Mouse (Mus musculus): Measurements from ENCODE around the gene Zdhhc17. TPM values are rescaled to one million over a fixed set of nuclear protein-coding genes. Genes with fewer than 3 reads are reported as not detected.

The Zdhhc17 gene
- polyA plus RNA-seq, 1 experiment from 2014 or later, result 34.9 TPM

- no peak overlapping the region for H3K9ac ChIP-seq (replicated peaks)
- no peak for ATAC-seq (ENCODE audit: insufficient number of reproducible peaks, insufficient read depth, low FRiP score, low TSS enrichment, low read depth)
- H3K9me3 ChIP-seq, result no peaks in the 10 kb centered on the region
- H3K36me3 ChIP-seq, result peaks cover 67% of the 10 kb centered on the region
- no peaks in the 10 kb centered on the region for H3K27me3 ChIP-seq
- no peaks in the 10 kb centered on the region for H3K4me1 ChIP-seq (replicated peaks)
- no peak overlapping the region for H3K4me3 ChIP-seq (replicated peaks)
- 80% methylated on average over 4 of the region's 4 CpGs for WGBS
- no peak overlapping the region for H3K27ac ChIP-seq
- H3K4me2 ChIP-seq, result no peak overlapping the region
Measured at GRCm38 (mm10) chr10:110951748-110952147, 58.2 kb downstream of the Zdhhc17 start.

- no peaks in the 10 kb centered on the region for H3K4me1 ChIP-seq (replicated peaks)
- no peak overlapping the region for H3K4me3 ChIP-seq (replicated peaks)
- H3K4me2 ChIP-seq, result no peak overlapping the region
- no peaks in the 10 kb centered on the region for H3K27me3 ChIP-seq
- peaks cover 67% of the 10 kb centered on the region for H3K36me3 ChIP-seq
- H3K9ac ChIP-seq (replicated peaks), result no peak overlapping the region
- H3K27ac ChIP-seq, result no peak overlapping the region
- no peak for ATAC-seq (ENCODE audit: insufficient number of reproducible peaks, insufficient read depth, low FRiP score, low TSS enrichment, low read depth)
- WGBS, result 100% methylated on average over 1 of the region's 1 CpGs
- H3K9me3 ChIP-seq, result no peaks in the 10 kb centered on the region
Measured at GRCm38 (mm10) chr10:110951112-110951511, 58.8 kb downstream of the Zdhhc17 start.

- Histone ChIP-seq H3K4me3 (replicated peaks) (no peak overlapping the region), H3K36me3 (peaks cover 75% of the 10 kb centered on the region), H3K27me3 (no peaks in the 10 kb centered on the region), H3K4me1 (replicated peaks) (no peaks in the 10 kb centered on the region), H3K27ac (no peak overlapping the region), H3K4me2 (no peak overlapping the region), H3K9me3 (no peaks in the 10 kb centered on the region), H3K9ac (replicated peaks) (no peak overlapping the region)
- 85% methylated on average over 4 of the region's 4 CpGs for WGBS
- no peak for ATAC-seq (ENCODE audit: insufficient number of reproducible peaks, insufficient read depth, low FRiP score, low TSS enrichment, low read depth)
Measured at GRCm38 (mm10) chr10:110947574-110947973, 62.4 kb downstream of the Zdhhc17 start.

- H3K4me2 ChIP-seq, result no peak overlapping the region
- no peaks in the 10 kb centered on the region for H3K9me3 ChIP-seq
- no peaks in the 10 kb centered on the region for H3K4me1 ChIP-seq (replicated peaks)
- WGBS, result 87% methylated on average over 12 of the region's 12 CpGs
- H3K36me3 ChIP-seq, result peaks cover 72% of the 10 kb centered on the region
- H3K4me3 ChIP-seq (replicated peaks), result no peak overlapping the region
- no peaks in the 10 kb centered on the region for H3K27me3 ChIP-seq
- no peak for ATAC-seq (ENCODE audit: insufficient number of reproducible peaks, insufficient read depth, low FRiP score, low TSS enrichment, low read depth)
- no peak overlapping the region for H3K9ac ChIP-seq (replicated peaks)
- no peak overlapping the region for H3K27ac ChIP-seq
Measured at GRCm38 (mm10) chr10:110945966-110946365, 64.0 kb downstream of the Zdhhc17 start.

- Histone ChIP-seq H3K27ac (no peak overlapping the region), H3K4me3 (replicated peaks) (no peak overlapping the region), H3K36me3 (peaks cover 70% of the 10 kb centered on the region), H3K4me1 (replicated peaks) (no peaks in the 10 kb centered on the region), H3K27me3 (no peaks in the 10 kb centered on the region), H3K9ac (replicated peaks) (no peak overlapping the region), H3K4me2 (no peak overlapping the region), H3K9me3 (no peaks in the 10 kb centered on the region)
- WGBS, result 92% methylated on average over 11 of the region's 11 CpGs
- no peak for ATAC-seq (ENCODE audit: insufficient number of reproducible peaks, insufficient read depth, low FRiP score, low TSS enrichment, low read depth)
Measured at GRCm38 (mm10) chr10:110944175-110944574, 65.8 kb downstream of the Zdhhc17 start.

GRCm38 (mm10) chr10:110942806-110943205 lies 67.1 kb downstream of the Zdhhc17 start:
- Histone ChIP-seq H3K9ac (replicated peaks) (no peak overlapping the region), H3K4me2 (no peak overlapping the region), H3K27ac (no peak overlapping the region), H3K9me3 (no peaks in the 10 kb centered on the region), H3K27me3 (no peaks in the 10 kb centered on the region), H3K4me3 (replicated peaks) (no peak overlapping the region), H3K4me1 (replicated peaks) (no peaks in the 10 kb centered on the region), H3K36me3 (peaks cover 80% of the 10 kb centered on the region)
- ATAC-seq (ENCODE audit: insufficient number of reproducible peaks, insufficient read depth, low FRiP score, low TSS enrichment, low read depth), result no peak
- 92% methylated on average over 9 of the region's 9 CpGs for WGBS

- Histone ChIP-seq H3K9me3 (no peaks in the 10 kb centered on the region), H3K36me3 (peaks cover 81% of the 10 kb centered on the region), H3K27ac (no peak overlapping the region), H3K9ac (replicated peaks) (no peak overlapping the region), H3K4me1 (replicated peaks) (no peaks in the 10 kb centered on the region), H3K27me3 (no peaks in the 10 kb centered on the region), H3K4me2 (no peak overlapping the region), H3K4me3 (replicated peaks) (no peak overlapping the region)
- no peak for ATAC-seq (ENCODE audit: insufficient number of reproducible peaks, insufficient read depth, low FRiP score, low TSS enrichment, low read depth)
- WGBS, result 94% methylated on average over 11 of the region's 11 CpGs
Measured at GRCm38 (mm10) chr10:110941968-110942367, 68.0 kb downstream of the Zdhhc17 start.

GRCm38 (mm10) chr10:110940740-110941398 lies 69.1 kb downstream of the Zdhhc17 start:
- no peak for ATAC-seq (ENCODE audit: insufficient number of reproducible peaks, insufficient read depth, low FRiP score, low TSS enrichment, low read depth)
- no peaks in the 10 kb centered on the region for H3K4me1 ChIP-seq (replicated peaks)
- 87% methylated on average over 13 of the region's 13 CpGs for WGBS
- no peak overlapping the region for H3K4me3 ChIP-seq (replicated peaks)
- no peaks in the 10 kb centered on the region for H3K9me3 ChIP-seq
- no peak overlapping the region for H3K4me2 ChIP-seq
- no peak overlapping the region for H3K27ac ChIP-seq
- no peaks in the 10 kb centered on the region for H3K27me3 ChIP-seq
- H3K9ac ChIP-seq (replicated peaks), result no peak overlapping the region
- peaks cover 79% of the 10 kb centered on the region for H3K36me3 ChIP-seq

GRCm38 (mm10) chr10:110939717-110940116 lies 70.2 kb downstream of the Zdhhc17 start:
- 84% methylated on average over 4 of the region's 4 CpGs for WGBS
- no peak for ATAC-seq (ENCODE audit: insufficient number of reproducible peaks, insufficient read depth, low FRiP score, low TSS enrichment, low read depth)
- Histone ChIP-seq H3K9me3 (no peaks in the 10 kb centered on the region), H3K4me3 (replicated peaks) (no peak overlapping the region), H3K27me3 (no peaks in the 10 kb centered on the region), H3K4me1 (replicated peaks) (no peaks in the 10 kb centered on the region), H3K36me3 (peaks cover 77% of the 10 kb centered on the region), H3K9ac (replicated peaks) (no peak overlapping the region), H3K27ac (no peak overlapping the region), H3K4me2 (no peak overlapping the region)

GRCm38 (mm10) chr10:110938841-110939549 lies 70.9 kb downstream of the Zdhhc17 start:
- no peaks in the 10 kb centered on the region for H3K4me1 ChIP-seq (replicated peaks)
- H3K27me3 ChIP-seq, result no peaks in the 10 kb centered on the region
- H3K27ac ChIP-seq, result no peak overlapping the region
- no peaks in the 10 kb centered on the region for H3K9me3 ChIP-seq
- no peak for ATAC-seq (ENCODE audit: insufficient number of reproducible peaks, insufficient read depth, low FRiP score, low TSS enrichment, low read depth)
- H3K9ac ChIP-seq (replicated peaks), result no peak overlapping the region
- peaks cover 72% of the 10 kb centered on the region for H3K36me3 ChIP-seq
- H3K4me2 ChIP-seq, result no peak overlapping the region
- H3K4me3 ChIP-seq (replicated peaks), result no peak overlapping the region
- WGBS, result 88% methylated on average over 19 of the region's 19 CpGs

GRCm38 (mm10) chr10:110938361-110938760 lies 71.6 kb downstream of the Zdhhc17 start:
- Histone ChIP-seq H3K9ac (replicated peaks) (no peak overlapping the region), H3K27me3 (no peaks in the 10 kb centered on the region), H3K9me3 (no peaks in the 10 kb centered on the region), H3K27ac (no peak overlapping the region), H3K36me3 (peaks cover 69% of the 10 kb centered on the region), H3K4me1 (replicated peaks) (no peaks in the 10 kb centered on the region), H3K4me3 (replicated peaks) (no peak overlapping the region), H3K4me2 (no peak overlapping the region)
- ATAC-seq (ENCODE audit: insufficient number of reproducible peaks, insufficient read depth, low FRiP score, low TSS enrichment, low read depth), result no peak
- 95% methylated on average over 7 of the region's 7 CpGs for WGBS

GRCm38 (mm10) chr10:110935669-110936068 lies 74.3 kb downstream of the Zdhhc17 start:
- no peaks in the 10 kb centered on the region for H3K9me3 ChIP-seq
- no peak overlapping the region for H3K27ac ChIP-seq
- H3K9ac ChIP-seq (replicated peaks), result no peak overlapping the region
- H3K27me3 ChIP-seq, result no peaks in the 10 kb centered on the region
- no peak overlapping the region for H3K4me2 ChIP-seq
- no peak overlapping the region for H3K4me3 ChIP-seq (replicated peaks)
- H3K36me3 ChIP-seq, result peaks cover 60% of the 10 kb centered on the region
- no peak for ATAC-seq (ENCODE audit: insufficient number of reproducible peaks, insufficient read depth, low FRiP score, low TSS enrichment, low read depth)
- peaks cover 19% of the 10 kb centered on the region for H3K4me1 ChIP-seq (replicated peaks)
- 85% methylated on average over 7 of the region's 7 CpGs for WGBS
